Mouse (Mus musculus) heart, embryonic 14.5 days (tissue): ENCODE measurements around the gene Erc2. TPM values are rescaled to one million over a fixed set of nuclear protein-coding genes. Genes with fewer than 3 reads are reported as not detected.

Experiments used
- ATAC-seq: fragments of 200-750 bp; cut with Nextera tagmentation; 2 replicates; pipeline ENCODE4 v1.8.0; 2017; ENCODE audit warnings: low read depth, moderate TSS enrichment; ENCODE audit not compliant: insufficient number of reproducible peaks, insufficient read depth, low FRiP score
- H3K27ac ChIP-seq, 2 experiments: fragments of 200-500 bp in 1 of 2; fragments of 300-500 bp in 1 of 2; sonication (generic) in 1 of 2; replicated peaks in 1 of 2; 2 replicates each; pipeline ENCODE4 v1.5.1; 2012 to 2014; ENCODE audit warnings: low read depth in 2 of 2, low read length in 2 of 2, control low read depth in 1 of 2, mild to moderate bottlenecking in 1 of 2, mixed read lengths in 1 of 2; ENCODE audit not compliant: control insufficient read depth in 1 of 2, insufficient read depth in 1 of 2
- H3K27me3 ChIP-seq: fragments of 300-500 bp; sonication (generic); 2 replicates; pipeline ENCODE4 v1.6.1; 2014; ENCODE audit warnings: mild to moderate bottlenecking, low read length, control low read depth; ENCODE audit not compliant: control insufficient read depth, insufficient read depth
- H3K36me3 ChIP-seq: fragments of 300-500 bp; sonication (generic); 2 replicates; pipeline ENCODE4 v1.6.1; 2014; ENCODE audit warnings: mild to moderate bottlenecking, control low read depth, low read length, mixed read lengths; ENCODE audit not compliant: control insufficient read depth, insufficient read depth
- H3K4me1 ChIP-seq, 2 experiments: fragments of 200-500 bp in 1 of 2; fragments of 300-500 bp in 1 of 2; sonication (generic) in 1 of 2; 2 replicates each; pipeline ENCODE4 v1.6.1; 2012 to 2014; ENCODE audit warnings: low read length in 2 of 2, control low read depth in 1 of 2, mixed read lengths in 1 of 2; ENCODE audit not compliant: control insufficient read depth in 2 of 2, insufficient read depth in 2 of 2
- H3K4me2 ChIP-seq: fragments of 300-500 bp; sonication (generic); 2 replicates; pipeline ENCODE4 v1.6.1; 2014; ENCODE audit warnings: mild to moderate bottlenecking, low read length
- H3K4me3 ChIP-seq, 2 experiments: fragments of 200-500 bp in 1 of 2; fragments of 300-500 bp in 1 of 2; sonication (generic) in 1 of 2; 2 replicates each; pipeline ENCODE4 v1.5.1; 2012 to 2014; ENCODE audit warnings: low read length in 2 of 2, mild to moderate bottlenecking in 2 of 2, control low read depth in 1 of 2, low read depth in 1 of 2, moderate library complexity in 1 of 2; ENCODE audit not compliant: control insufficient read depth in 1 of 2, insufficient read depth in 1 of 2
- H3K9ac ChIP-seq: fragments of 300-500 bp; sonication (generic); 2 replicates; pipeline ENCODE4 v1.6.1; 2014; ENCODE audit warnings: mild to moderate bottlenecking, low read length
- H3K9me3 ChIP-seq: fragments of 300-500 bp; sonication (generic); 2 replicates; pipeline ENCODE4 v1.6.1; 2016; ENCODE audit warnings: low read length, control low read depth; ENCODE audit not compliant: control insufficient read depth
- WGBS: fragments of 180-500 bp; shearing (Covaris S2); extraction: QIAGEN DNeasy Blood & Tissue Kit; methylation state at CpG from one replicate; pipeline ENCODE4 v1.1.7; 2014; 5-methylcytosine and 5-hydroxymethylcytosine counted together
- polyA plus RNA-seq: library from polyadenylated mRNA; unstranded; fragments of >200 nt; fragmentation: Nextera tagmentation; extraction: Ambion mirVana; gene quantifications from 2 replicates; pipeline ENCODE4 v1.2.1, GENCODE M21; 2014

Erc2 gene
- polyA plus RNA-seq, 1 experiment from 2014 or later, result 3.2 TPM

- Histone ChIP-seq H3K4me3 (no peak overlapping the region), H3K9ac (no peak overlapping the region), H3K4me1 (no peaks in the 10 kb centered on the region), H3K27ac (no peak overlapping the region), H3K9me3 (no peaks in the 10 kb centered on the region), H3K27me3 (no peaks in the 10 kb centered on the region), H3K4me2 (no peak overlapping the region), H3K36me3 (no peaks in the 10 kb centered on the region)
- 75% methylated on average over 7 of the region's 7 CpGs for WGBS
- ATAC-seq, result no peak
These were observed 809.6 kb downstream of the Erc2 start for GRCm38 (mm10) chr14:28431703-28432309.

DNA sequence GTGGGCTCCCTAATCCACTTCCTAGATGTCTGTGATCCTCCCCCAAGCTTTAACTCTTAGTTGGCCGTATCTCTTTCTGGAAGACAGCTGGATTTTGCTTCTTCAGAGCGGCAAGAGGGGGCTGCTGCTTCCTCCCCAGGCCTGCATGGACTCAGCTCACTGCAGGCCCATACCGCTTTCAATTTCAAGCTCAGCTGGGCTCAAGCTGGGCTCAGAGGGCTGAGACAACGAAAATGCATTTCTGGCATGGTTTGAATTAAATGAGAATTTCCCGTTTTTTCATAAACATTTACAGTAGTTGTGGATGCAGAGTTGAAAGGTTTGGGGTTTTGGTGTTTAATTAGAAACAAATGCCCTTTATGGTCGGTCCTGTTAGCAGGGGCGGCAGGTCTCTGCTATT, 812.8 kb downstream of the Erc2 start:
- Histone ChIP-seq H3K27ac (no peak overlapping the region), H3K4me1 (no peaks in the 10 kb centered on the region), H3K9me3 (no peaks in the 10 kb centered on the region), H3K4me2 (no peak overlapping the region), H3K27me3 (no peaks in the 10 kb centered on the region), H3K9ac (no peak overlapping the region), H3K36me3 (no peaks in the 10 kb centered on the region), H3K4me3 (no peak overlapping the region)
- WGBS, result 76% methylated on average over 7 of the region's 7 CpGs
- ATAC-seq, result no peak

- Histone ChIP-seq H3K4me2 (no peak overlapping the region), H3K9me3 (no peaks in the 10 kb centered on the region), H3K9ac (no peak overlapping the region), H3K4me1 (peaks cover 13 to 15% of the 10 kb centered on the region in 2 experiments; a peak in 3 of 4 replicates), H3K27ac (no peak overlapping the region), H3K27me3 (no peaks in the 10 kb centered on the region), H3K4me3 (no peak overlapping the region), H3K36me3 (no peaks in the 10 kb centered on the region)
- ATAC-seq, result no peak
- WGBS, result 70% methylated on average over 6 of the region's 6 CpGs
These were observed 816.9 kb downstream of the Erc2 start for GRCm38 (mm10) chr14:28439171-28439570.

- Histone ChIP-seq H3K27ac (no peak overlapping the region), H3K9me3 (no peaks in the 10 kb centered on the region), H3K27me3 (no peaks in the 10 kb centered on the region), H3K4me3 (no peak overlapping the region), H3K4me1 (peaks cover 13 to 15% of the 10 kb centered on the region in 2 experiments; a peak in 3 of 4 replicates), H3K9ac (no peak overlapping the region), H3K36me3 (no peaks in the 10 kb centered on the region), H3K4me2 (no peak overlapping the region)
- no peak for ATAC-seq
- WGBS, result 44% methylated on average over 14 of the region's 14 CpGs
These were observed 819.2 kb downstream of the Erc2 start for GRCm38 (mm10) chr14:28441240-28441967.

GRCm38 (mm10) chr14:28443254-28443944, 821.2 kb downstream of the Erc2 start:
- H3K4me1 ChIP-seq, result peaks cover 13 to 15% of the 10 kb centered on the region in 2 experiments; a peak in 3 of 4 replicates
- no peaks in the 10 kb centered on the region for H3K27me3 ChIP-seq
- H3K4me2 ChIP-seq, result no peak overlapping the region
- ATAC-seq, result no peak
- no peak overlapping the region for H3K9ac ChIP-seq
- H3K36me3 ChIP-seq, result no peaks in the 10 kb centered on the region
- H3K9me3 ChIP-seq, result no peaks in the 10 kb centered on the region
- H3K4me3 ChIP-seq, result no peak overlapping the region
- H3K27ac ChIP-seq, result no peak overlapping the region
- WGBS, result 65% methylated on average over 7 of the region's 7 CpGs

GRCm38 (mm10) chr14:28445737-28446136, 823.5 kb downstream of the Erc2 start:
- Histone ChIP-seq H3K27me3 (no peaks in the 10 kb centered on the region), H3K9me3 (no peaks in the 10 kb centered on the region), H3K4me1 (peaks cover 13 to 15% of the 10 kb centered on the region in 2 experiments; a peak in 3 of 4 replicates), H3K27ac (no peak overlapping the region), H3K4me3 (no peak overlapping the region), H3K9ac (no peak overlapping the region), H3K36me3 (no peaks in the 10 kb centered on the region), H3K4me2 (no peak overlapping the region)
- WGBS, result 51% methylated on average over 6 of the region's 6 CpGs
- ATAC-seq, result no peak

GRCm38 (mm10) chr14:28451771-28452170, 829.5 kb downstream of the Erc2 start:
- Histone ChIP-seq H3K27ac (no peak overlapping the region), H3K36me3 (no peaks in the 10 kb centered on the region), H3K4me1 (no peaks in the 10 kb centered on the region), H3K9me3 (no peaks in the 10 kb centered on the region), H3K4me3 (no peak overlapping the region), H3K4me2 (no peak overlapping the region), H3K27me3 (no peaks in the 10 kb centered on the region), H3K9ac (no peak overlapping the region)
- no peak for ATAC-seq
- 65% methylated on average over 9 of the region's 9 CpGs for WGBS
